Mouse (Mus musculus) kidney, postnatal 36 days (tissue): ENCODE results near the gene Shmt2.

Source experiments
- DNase-seq, 2 experiments: peaks; one replicate each; pipeline ENCODE4 v3.0.0; 2021 to 2022; ENCODE audit warnings: mixed read lengths in 2 of 2

Shmt2 gene

DNA sequence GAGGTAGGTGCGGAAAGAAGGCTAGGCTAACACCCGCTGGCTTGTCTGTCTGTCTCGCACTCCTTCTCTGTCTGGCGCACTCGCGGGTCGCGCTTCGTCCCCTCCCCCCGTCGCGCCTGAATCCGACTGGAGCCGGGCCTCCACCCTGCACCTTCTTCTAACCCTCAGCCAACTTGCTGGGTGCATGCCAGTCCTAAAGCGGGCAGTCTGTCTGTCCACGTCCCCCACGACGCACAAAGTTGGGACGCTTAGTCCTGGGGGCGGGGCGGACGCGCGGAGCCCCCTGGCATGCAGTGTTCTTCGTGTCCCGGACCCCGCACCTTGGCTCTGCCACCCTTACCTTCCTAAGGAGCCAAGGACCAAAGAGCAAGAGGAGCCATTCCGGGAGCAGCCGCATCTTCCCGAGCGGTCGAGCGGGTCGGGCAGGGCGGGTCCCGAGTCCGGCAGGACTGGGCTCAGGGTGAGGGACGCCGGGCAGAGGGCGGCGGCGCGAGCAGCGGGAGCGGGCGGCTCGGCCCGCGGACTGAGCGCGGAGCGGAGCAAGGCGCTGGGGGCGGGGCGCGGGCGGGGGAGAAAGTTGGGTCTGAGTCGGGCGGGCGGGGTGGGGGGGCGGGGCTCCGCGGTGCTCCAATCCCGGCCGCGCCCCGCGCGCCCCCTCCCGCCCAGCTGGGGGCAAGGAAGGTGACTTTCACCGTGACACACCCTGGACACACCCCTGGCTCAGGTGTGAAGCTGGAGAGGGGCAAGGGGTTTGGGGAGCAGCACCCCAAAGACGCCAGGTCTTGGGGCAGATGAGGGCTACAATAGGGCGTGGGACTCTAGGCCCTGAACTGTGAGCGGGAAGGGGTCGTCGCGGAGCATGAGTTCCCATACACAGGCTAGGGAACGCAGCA lies 12.0 kb upstream of the Shmt2 start, which contains the start of gene Nxph4:
Gene Nxph4, minus strand, starts transcription at position 524 of the 893 bp plus-strand sequence.
- peak; percentile 38 to 74 for DNase-seq

- DNase-seq, result no peak
Measured at GRCm38 (mm10) chr10:127531548-127531947, 9.3 kb upstream of the Shmt2 start.

DNA sequence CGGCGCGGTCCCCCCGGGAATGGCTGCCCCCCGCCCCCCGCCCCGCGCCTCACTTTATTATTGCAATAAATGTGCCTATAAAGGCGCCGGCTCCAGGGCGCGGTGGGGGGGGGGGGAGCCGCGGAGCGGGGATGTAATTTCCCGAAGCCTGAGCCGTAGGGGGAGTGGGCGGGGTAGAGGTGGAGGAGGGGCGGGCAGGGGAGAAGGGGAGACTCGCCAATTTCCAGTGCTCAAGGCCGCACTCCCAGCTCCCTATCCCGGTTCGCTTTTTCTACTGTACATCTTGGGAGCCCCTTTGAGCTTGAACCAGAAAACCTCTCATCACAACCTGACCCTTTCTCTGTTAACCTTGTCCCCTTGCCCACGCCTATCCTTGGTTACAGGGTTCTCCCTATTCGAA lies 8.7 kb upstream of the Shmt2 start:
- no peak for DNase-seq

- no peak for DNase-seq
Measured at GRCm38 (mm10) chr10:127527481-127527880, 5.2 kb upstream of the Shmt2 start.

DNA sequence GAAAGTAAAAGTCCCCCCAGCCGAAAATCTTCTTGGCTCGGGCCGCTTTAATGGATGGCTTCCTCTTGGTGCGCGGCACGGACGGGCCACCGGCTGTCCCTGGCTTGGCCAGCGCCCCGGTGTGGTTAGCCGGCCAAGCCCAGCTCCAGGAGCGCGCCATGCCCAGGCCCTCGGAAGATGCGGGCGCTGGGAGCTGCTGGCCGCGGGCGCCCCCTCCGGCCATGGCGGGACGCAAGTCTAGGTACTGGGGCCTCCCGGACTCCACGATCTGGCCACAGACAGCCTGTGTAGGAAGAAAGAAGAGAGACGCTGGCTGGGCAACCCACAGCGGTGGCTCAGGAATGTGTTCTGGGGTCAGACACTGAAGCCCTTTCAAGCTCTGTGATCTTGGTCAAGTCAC lies 4.4 kb upstream of the Shmt2 start:
- peak; percentile 68 to 88 for DNase-seq

DNA sequence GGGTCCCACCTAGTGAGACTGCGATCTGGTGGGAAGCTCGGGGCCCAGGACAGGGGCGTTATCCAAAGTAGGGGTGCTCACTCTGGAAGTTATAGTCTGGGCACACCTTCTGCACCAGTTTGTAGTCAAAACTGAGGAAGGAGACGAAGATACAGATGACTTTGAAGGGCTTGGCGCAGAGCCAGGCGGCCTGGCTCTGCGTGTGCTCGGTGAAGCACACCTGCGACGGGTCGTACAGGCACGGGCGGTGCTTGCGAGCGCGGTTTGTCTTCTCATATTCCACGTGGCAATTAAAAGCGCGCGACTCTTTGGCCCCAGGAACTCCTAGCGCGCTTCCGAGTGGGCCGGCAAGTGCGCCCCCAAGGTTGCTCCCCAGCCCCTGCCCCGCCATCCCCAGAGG lies 3.8 kb upstream of the Shmt2 start:
- peak in 1 of 2 experiments; percentile 48 for DNase-seq

GRCm38 (mm10) chr10:127524646-127525255 lies 2.5 kb upstream of the Shmt2 start:
- DNase-seq, result no peak

- no peak for DNase-seq
Measured at GRCm38 (mm10) chr10:127521611-127522080, 598 bp downstream of the Shmt2 start.

DNA sequence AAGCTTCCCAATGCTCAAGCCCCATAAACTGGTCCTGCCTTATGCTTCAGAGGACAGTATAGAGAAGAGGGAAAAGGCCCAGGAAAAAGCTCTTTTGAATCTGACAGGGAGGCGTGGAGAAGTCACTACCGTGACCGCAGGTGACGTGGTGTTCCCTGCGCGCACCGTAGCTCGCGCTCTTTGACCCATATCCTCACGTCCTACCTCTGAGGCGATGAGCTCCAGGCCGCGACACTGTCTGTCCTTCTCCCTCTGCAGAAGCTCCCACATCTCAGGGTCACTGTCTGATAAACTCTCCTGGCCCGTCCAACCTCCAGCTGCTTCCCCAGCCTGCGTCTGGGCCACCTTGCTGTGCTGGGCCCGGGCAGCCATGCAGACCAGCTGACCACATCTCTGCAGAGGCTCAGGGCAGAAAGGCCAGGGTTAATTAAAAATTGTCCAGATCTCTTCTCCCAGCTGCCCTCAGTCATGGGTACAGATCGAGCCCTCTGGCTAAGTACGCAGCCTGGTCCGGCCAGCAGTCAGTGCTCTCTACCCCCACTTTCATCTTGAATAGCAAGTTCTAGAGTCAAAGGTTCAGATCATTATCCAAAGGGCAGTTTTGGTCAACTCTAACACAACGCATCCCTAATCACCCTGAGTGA lies 1.4 kb downstream of the Shmt2 start:
- peak; percentile 66 to 79 for DNase-seq

DNA sequence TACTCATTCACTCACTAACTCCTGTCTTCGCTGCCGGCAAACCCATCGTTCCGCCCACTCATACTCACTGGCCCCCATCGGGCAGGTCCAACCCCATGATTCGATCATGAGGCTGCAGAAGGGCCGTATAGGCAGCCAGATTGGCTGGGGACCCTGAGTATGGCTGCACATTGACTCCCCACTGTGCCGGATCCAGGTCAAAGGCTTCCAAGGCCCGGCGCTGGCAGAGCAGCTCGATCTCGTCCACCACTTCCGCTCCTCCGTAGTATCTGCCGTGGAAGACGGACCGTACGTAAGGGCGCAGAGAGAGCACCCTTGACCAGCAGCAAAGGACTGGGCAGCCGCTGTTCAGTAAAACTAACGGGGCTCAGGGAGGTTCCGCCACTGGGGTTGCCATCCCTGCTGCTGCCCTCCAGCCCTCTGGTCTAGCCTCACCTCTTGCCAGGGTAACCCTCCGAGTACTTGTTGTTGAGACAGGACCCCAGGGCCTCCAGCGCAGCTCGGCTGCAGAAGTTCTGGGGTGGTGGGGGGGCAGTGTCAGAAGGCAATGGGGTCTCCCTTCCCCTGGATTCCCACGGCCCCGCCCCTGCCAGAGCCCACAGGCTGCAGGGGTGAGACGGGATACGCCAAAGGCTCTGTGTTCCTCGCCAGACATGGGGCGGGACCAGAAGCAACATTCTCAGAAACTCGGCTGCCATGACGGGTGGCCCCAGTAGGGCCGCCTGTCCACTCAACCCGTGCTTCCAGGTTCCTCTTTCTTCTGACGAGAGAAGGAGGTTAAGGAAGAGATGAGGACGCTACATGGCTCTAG lies 2.1 kb downstream of the Shmt2 start:
- DNase-seq, result no peak

DNA sequence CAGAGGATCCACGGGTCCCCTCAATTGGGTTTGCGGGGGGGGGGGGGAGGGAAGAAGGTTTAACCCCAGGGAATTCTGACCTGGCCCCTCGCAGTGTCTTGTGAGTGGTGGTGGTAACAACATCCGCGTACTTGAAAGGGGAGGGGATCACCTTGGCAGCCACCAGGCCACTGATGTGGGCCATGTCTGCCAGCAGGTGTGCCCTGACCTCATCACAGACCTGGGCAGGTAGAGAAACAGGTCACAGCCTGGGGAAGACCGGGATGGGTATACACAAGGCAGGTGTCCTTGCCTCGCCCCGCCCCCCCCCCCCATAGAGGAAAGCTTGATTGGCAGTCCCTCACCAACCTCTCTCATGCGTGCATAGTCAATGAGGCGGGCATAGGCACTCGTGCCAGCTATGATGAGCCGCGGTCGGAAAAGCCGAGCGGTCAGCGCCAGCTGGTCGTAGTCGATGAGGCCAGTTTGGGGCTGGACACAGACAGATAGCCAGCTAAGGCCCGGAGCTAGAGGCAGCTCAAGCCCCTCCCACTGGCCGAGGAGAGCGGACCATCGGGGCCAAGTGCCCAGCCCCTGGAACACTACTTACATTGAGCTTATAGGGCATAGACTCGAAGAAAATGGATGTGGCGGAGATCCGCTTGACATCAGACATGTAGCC lies 3.1 kb downstream of the Shmt2 start:
- no peak for DNase-seq

DNA sequence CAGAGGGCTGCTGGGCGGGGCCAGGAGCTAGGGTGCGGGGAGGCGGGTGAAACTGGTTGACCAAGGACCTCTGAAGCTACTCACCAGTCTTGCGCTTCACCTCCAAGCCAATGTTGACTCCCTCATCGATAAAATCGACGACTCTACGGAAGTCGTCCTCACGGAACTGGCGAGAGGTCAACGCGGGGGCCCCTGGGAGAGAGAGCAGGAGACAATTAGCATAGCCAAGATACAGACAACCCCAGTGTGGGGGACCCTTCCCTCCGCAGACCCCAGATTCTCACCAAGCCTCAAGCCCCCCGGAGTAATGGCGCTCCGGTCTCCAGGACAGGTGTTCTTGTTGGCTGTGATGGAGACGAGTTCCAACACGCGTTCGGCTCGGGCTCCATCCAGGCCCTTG lies 4.3 kb downstream of the Shmt2 start:
- DNase-seq, result no peak

GRCm38 (mm10) chr10:127516576-127517260 lies 5.5 kb downstream of the Shmt2 start:
- DNase-seq, result peak; percentile 35 to 69

DNA sequence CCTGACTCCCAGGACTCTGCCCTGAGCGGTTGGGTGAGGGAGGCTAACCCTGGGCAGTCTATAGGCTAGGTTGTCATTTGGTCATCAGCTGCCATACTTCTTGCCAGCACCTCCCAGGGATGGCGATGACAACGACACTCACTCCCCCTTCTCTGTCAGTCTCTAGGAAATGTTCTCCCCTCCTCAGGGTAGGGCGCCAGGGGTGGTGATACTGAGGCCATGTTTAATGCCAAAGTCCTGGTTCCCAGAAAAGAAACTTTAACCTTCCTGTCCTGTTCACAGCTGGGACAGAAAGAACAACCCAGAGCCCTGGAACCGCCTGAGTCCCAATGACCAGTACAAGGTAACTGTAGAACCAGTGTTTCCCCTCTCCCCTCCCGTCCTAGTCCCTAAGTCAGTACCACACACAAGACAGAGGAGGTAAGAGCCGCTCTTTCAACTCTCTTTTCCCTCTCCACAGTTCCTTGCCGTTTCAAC lies 6.2 kb downstream of the Shmt2 start:
- no peak for DNase-seq

GRCm38 (mm10) chr10:127515271-127515982 lies 6.8 kb downstream of the Shmt2 start:
- DNase-seq, result no peak

DNA sequence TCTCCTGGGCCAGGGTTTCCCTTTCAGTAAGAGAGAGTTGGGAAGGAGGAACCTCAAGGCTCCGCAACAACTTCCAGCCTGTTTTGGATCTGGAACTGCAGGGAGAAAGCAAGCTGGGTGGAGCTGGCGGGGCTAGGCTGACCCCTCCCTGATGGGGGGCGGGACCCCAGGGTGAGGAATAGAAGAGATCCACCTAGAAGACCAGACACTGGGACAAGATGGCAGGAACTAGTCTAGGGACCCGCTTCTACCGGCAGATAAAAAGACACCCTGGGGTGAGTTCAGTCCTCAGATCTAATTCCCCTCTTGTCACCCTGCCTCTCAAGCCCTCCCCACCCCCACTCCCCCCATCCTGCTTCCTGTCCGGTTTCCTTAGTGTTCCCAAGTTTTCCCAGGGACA lies 7.5 kb downstream of the Shmt2 start, which contains the start of gene Ndufa4l2:
Gene Ndufa4l2, plus strand, starts transcription at position 204 of the 400 bp plus-strand sequence.
- peak in 1 of 2 experiments; percentile 49 for DNase-seq

GRCm38 (mm10) chr10:127514111-127514698 lies 8.0 kb downstream of the Shmt2 start:
- DNase-seq, result no peak

DNA sequence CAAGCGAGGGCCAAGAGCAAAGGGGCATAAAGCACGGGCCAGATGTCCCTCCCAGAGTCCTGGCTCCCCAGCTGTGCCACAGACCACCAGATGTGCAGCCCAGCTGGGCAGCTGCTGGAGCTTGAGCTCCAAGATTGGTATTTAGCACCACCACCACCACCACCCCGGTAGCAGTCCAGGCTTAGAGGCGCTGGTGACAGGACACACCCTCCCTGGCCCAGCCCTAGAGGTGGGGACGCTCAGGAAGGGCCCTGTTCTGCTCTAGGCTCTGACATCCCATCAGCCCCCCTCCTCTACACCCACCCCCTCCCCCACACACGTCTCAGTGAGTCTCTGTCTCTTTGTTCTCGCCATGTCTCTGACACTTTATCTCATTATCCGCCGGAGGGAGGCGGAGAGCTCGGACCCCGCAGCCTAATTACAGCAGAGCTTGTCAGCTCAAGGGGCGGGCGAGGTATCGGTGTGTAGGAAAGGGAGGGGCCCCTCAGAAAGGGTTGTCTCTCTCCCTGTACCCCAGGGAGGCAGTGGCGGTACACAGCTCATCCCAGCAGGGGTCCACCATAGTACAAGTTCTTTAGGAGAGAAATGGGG lies 8.6 kb downstream of the Shmt2 start:
- no peak for DNase-seq

DNA sequence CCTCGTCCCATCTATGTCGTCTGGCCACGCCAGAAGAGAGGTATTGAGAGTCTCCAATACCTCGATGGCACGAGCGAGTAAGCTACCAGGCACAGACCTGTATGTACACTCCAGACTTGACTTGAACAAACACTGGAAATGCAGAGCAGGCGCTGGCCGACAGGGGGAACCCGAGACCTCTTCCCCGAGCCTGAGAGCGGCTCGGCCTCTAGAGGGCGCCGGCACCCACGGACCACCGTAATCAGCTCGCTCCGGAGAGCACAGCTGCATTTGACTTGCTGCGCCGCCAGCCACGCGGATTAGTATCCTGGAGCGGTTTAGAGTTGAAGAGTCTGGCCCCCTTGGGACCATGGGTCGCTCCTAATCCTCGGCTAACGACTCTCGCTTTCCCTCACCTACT lies 9.4 kb downstream of the Shmt2 start:
- DNase-seq, result peak; percentile 91 to 96

DNA sequence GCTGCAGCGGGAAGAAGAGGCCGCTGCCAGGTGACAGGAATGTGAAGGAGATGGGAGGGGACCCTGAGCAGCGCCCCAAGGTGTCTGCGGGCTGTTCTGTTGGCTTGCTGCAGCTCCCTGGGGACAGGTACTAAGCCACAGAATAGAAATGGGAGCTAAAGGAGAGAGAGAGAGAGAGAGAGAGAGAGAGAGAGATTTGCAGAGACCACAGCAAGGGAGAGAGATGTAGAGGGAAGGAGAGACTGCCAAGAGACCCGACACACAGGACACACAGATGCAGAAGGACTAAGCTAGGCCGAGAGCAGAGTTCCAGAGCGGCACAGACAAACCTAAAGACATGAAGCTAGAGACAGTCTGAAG lies 10.0 kb downstream of the Shmt2 start:
- no peak for DNase-seq
